Mouse (Mus musculus): ENCODE data around the gene Cacna1d. TPM values are rescaled to one million over a fixed set of nuclear protein-coding genes. Genes with fewer than 3 reads are reported as not detected.

The Cacna1d gene
- polyA plus RNA-seq, 1 experiment from 2014 or later: 1.4 TPM

GRCm38 (mm10) chr14:30367074-30367473 lies 124.2 kb downstream of the Cacna1d start:
- H3K4me2 ChIP-seq (ENCODE audit: low read depth): no peak overlapping the region
- H3K4me3 ChIP-seq (ENCODE audit: low read depth, low read length): no peak overlapping the region
- no peaks in the 10 kb centered on the region for H3K36me3 ChIP-seq (ENCODE audit: control insufficient read depth, insufficient read depth, low read length)
- H3K27ac ChIP-seq (ENCODE audit: low read depth, low read length): no peak overlapping the region
- no peaks in the 10 kb centered on the region for H3K4me1 ChIP-seq (ENCODE audit: control insufficient read depth, insufficient read depth, low read length)
- ATAC-seq (ENCODE audit: insufficient read depth, low FRiP score, low TSS enrichment) (no peak), DNase-seq (ENCODE audit: low spot score) (no peak)
- H3K27me3 ChIP-seq (ENCODE audit: control insufficient read depth, insufficient read depth, low read length): no peaks in the 10 kb centered on the region
- WGBS: 85% methylated on average over 4 of the region's 4 CpGs
- H3K9me3 ChIP-seq (ENCODE audit: control insufficient read depth, low read length): no peaks in the 10 kb centered on the region
- H3K9ac ChIP-seq (ENCODE audit: low read length): no peak overlapping the region

DNA sequence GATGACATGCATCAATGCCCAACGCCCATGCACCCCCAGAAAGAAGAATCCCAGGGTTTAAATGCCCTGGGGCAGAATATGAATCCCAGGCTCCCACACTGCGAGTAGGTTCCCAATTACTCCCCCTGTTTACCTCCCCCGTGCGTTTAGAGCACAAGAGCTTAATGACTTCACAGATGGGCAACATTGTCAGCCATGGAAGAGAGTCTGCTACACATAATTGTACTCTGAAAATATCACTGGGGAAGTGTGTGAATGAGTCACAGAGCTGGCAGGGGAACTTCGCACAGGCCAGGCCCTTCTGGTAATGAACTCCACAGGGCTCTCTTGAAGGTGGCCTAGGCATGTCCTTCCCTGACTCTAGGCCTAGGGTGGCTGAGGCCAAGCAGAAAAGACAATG lies 125.4 kb downstream of the Cacna1d start:
- Histone ChIP-seq H3K9ac (ENCODE audit: low read length) (no peak overlapping the region), H3K4me1 (ENCODE audit: control insufficient read depth, insufficient read depth, low read length) (no peaks in the 10 kb centered on the region), H3K27ac (ENCODE audit: low read depth, low read length) (no peak overlapping the region), H3K9me3 (ENCODE audit: control insufficient read depth, low read length) (no peaks in the 10 kb centered on the region), H3K36me3 (ENCODE audit: control insufficient read depth, insufficient read depth, low read length) (no peaks in the 10 kb centered on the region), H3K4me2 (ENCODE audit: low read depth) (no peak overlapping the region), H3K4me3 (ENCODE audit: low read depth, low read length) (no peak overlapping the region), H3K27me3 (ENCODE audit: control insufficient read depth, insufficient read depth, low read length) (no peaks in the 10 kb centered on the region)
- no peak for ATAC-seq (ENCODE audit: insufficient read depth, low FRiP score, low TSS enrichment)
- DNase-seq (ENCODE audit: low spot score): no peak
- 76% methylated on average over 5 of the region's 5 CpGs for WGBS

GRCm38 (mm10) chr14:30363487-30364167 lies 127.6 kb downstream of the Cacna1d start:
- no peaks in the 10 kb centered on the region for H3K4me1 ChIP-seq (ENCODE audit: control insufficient read depth, insufficient read depth, low read length)
- no peak overlapping the region for H3K4me3 ChIP-seq (ENCODE audit: low read depth, low read length)
- no peaks in the 10 kb centered on the region for H3K27me3 ChIP-seq (ENCODE audit: control insufficient read depth, insufficient read depth, low read length)
- DNase-seq (ENCODE audit: low spot score) (no peak), ATAC-seq (ENCODE audit: insufficient read depth, low FRiP score, low TSS enrichment) (no peak)
- no peak overlapping the region for H3K9ac ChIP-seq (ENCODE audit: low read length)
- no peak overlapping the region for H3K4me2 ChIP-seq (ENCODE audit: low read depth)
- H3K36me3 ChIP-seq (ENCODE audit: control insufficient read depth, insufficient read depth, low read length): no peaks in the 10 kb centered on the region
- no peak overlapping the region for H3K27ac ChIP-seq (ENCODE audit: low read depth, low read length)
- no peaks in the 10 kb centered on the region for H3K9me3 ChIP-seq (ENCODE audit: control insufficient read depth, low read length)
- WGBS: 62% methylated on average over 3 of the region's 3 CpGs

GRCm38 (mm10) chr14:30362370-30362769 lies 128.9 kb downstream of the Cacna1d start:
- no peak for ATAC-seq (ENCODE audit: insufficient read depth, low FRiP score, low TSS enrichment)
- WGBS: 88% methylated on average over 4 of the region's 4 CpGs
- no peak overlapping the region for H3K27ac ChIP-seq (ENCODE audit: low read depth, low read length)

DNA sequence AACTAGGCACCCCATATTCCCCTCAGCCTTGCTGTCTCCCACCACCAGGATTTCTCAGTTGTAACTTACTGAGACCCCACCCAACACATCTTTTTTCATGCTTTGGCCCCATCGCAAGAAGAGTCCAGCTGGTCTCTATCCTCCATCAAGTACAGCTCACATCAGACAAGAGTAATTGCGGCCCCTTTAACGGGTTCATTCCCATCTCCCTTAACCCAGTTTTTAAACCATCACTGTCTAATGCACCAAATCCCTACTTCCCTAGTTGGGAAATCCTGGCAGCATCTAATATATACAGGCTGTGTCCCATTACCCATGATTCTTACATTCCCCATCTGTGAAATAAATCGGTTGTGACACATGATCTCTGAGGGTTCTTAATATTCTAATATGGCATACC lies 130.8 kb downstream of the Cacna1d start:
- Histone ChIP-seq H3K4me3 (ENCODE audit: low read depth, low read length) (no peak overlapping the region), H3K4me2 (ENCODE audit: low read depth) (no peak overlapping the region), H3K36me3 (ENCODE audit: control insufficient read depth, insufficient read depth, low read length) (no peaks in the 10 kb centered on the region), H3K27ac (ENCODE audit: low read depth, low read length) (no peak overlapping the region), H3K4me1 (ENCODE audit: control insufficient read depth, insufficient read depth, low read length) (no peaks in the 10 kb centered on the region), H3K9ac (ENCODE audit: low read length) (no peak overlapping the region), H3K9me3 (ENCODE audit: control insufficient read depth, low read length) (no peaks in the 10 kb centered on the region), H3K27me3 (ENCODE audit: control insufficient read depth, insufficient read depth, low read length) (no peaks in the 10 kb centered on the region; the same call in 1 of the 2 replicates)
- WGBS: 91% methylated on average over 4 of the region's 4 CpGs
- ATAC-seq (ENCODE audit: insufficient read depth, low FRiP score, low TSS enrichment) (no peak), DNase-seq (ENCODE audit: low spot score) (no peak)

More at GRCm38 (mm10) chr14:30362370-30362769, 128.9 kb downstream of the Cacna1d start:
- Histone ChIP-seq H3K27me3 (ENCODE audit: control insufficient read depth, insufficient read depth, low read length) (no peaks in the 10 kb centered on the region), H3K9ac (ENCODE audit: low read length) (no peak overlapping the region), H3K4me1 (ENCODE audit: control insufficient read depth, insufficient read depth, low read length) (no peaks in the 10 kb centered on the region), H3K36me3 (ENCODE audit: control insufficient read depth, insufficient read depth, low read length) (no peaks in the 10 kb centered on the region), H3K9me3 (ENCODE audit: control insufficient read depth, low read length) (no peaks in the 10 kb centered on the region), H3K4me2 (ENCODE audit: low read depth) (no peak overlapping the region), H3K4me3 (ENCODE audit: low read depth, low read length) (no peak overlapping the region)
- no peak for DNase-seq (ENCODE audit: low spot score)

DNA sequence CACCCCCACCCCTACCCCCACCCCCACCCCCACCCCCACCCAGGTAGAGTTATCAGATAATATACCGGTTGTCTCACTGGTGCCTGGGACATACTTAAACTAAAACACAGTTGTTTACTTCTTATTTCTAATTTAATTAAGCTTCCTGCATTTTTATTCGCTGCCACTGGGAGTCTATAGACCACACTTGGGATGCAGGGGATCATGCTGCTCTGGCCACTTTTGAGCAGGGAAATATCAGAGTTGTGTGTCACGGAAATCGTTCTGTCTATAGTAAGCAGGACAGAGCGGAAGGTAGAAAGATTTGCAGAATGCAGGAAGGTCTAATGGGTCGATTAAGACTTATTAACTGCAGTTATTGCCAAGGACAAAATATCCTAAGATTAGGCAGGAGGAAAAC lies 131.3 kb downstream of the Cacna1d start:
- WGBS: 77% methylated on average over 6 of the region's 6 CpGs
- Histone ChIP-seq H3K36me3 (ENCODE audit: control insufficient read depth, insufficient read depth, low read length) (no peaks in the 10 kb centered on the region), H3K4me1 (ENCODE audit: control insufficient read depth, insufficient read depth, low read length) (no peaks in the 10 kb centered on the region), H3K27me3 (ENCODE audit: control insufficient read depth, insufficient read depth, low read length) (no peaks in the 10 kb centered on the region; the same call in 1 of the 2 replicates), H3K4me2 (ENCODE audit: low read depth) (no peak overlapping the region), H3K9me3 (ENCODE audit: control insufficient read depth, low read length) (no peaks in the 10 kb centered on the region), H3K9ac (ENCODE audit: low read length) (no peak overlapping the region), H3K27ac (ENCODE audit: low read depth, low read length) (no peak overlapping the region), H3K4me3 (ENCODE audit: low read depth, low read length) (no peak overlapping the region)
- DNase-seq (ENCODE audit: low spot score) (no peak), ATAC-seq (ENCODE audit: insufficient read depth, low FRiP score, low TSS enrichment) (no peak)

GRCm38 (mm10) chr14:30358028-30358427 lies 133.2 kb downstream of the Cacna1d start:
- no peak for DNase-seq (ENCODE audit: low spot score)
- ATAC-seq (ENCODE audit: insufficient read depth, low FRiP score, low TSS enrichment): no peak
- 0 out of 2 replicates have a peak, but pooled peaks cover 3% of the 10 kb centered on the region for H3K4me1 ChIP-seq (ENCODE audit: control insufficient read depth, insufficient read depth, low read length)
- no peaks in the 10 kb centered on the region for H3K36me3 ChIP-seq (ENCODE audit: control insufficient read depth, insufficient read depth, low read length)
- H3K9ac ChIP-seq (ENCODE audit: low read length): no peak overlapping the region
- WGBS: 83% methylated on average over 1 of the region's 1 CpGs
- H3K4me2 ChIP-seq (ENCODE audit: low read depth): no peak overlapping the region
- H3K27ac ChIP-seq (ENCODE audit: low read depth, low read length): no peak overlapping the region
- H3K27me3 ChIP-seq (ENCODE audit: control insufficient read depth, insufficient read depth, low read length): peaks cover 11% of the 10 kb centered on the region
- no peak overlapping the region for H3K4me3 ChIP-seq (ENCODE audit: low read depth, low read length)
- no peaks in the 10 kb centered on the region for H3K9me3 ChIP-seq (ENCODE audit: control insufficient read depth, low read length)

DNA sequence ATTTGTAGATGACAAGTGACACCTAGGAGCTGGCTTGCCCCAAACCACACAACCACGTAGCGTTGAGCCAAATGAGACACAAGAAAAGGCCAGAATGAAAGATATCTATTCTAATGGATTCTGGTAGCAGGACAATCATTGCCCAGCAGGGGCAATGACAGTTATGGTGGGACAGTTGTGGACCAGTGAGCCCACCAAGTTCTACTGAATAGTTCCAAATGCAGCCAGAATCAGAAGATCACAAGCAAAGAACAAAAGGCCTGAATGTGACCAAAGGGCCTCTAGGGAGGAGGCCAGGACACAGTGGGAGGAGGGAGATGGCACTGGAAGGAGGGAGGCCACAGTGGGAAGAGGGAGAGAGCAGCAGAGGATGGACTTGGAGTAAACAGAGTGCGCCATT lies 134.8 kb downstream of the Cacna1d start:
- Histone ChIP-seq H3K4me3 (ENCODE audit: low read depth, low read length) (no peak overlapping the region), H3K9ac (ENCODE audit: low read length) (no peak overlapping the region), H3K27ac (ENCODE audit: low read depth, low read length) (no peak overlapping the region), H3K36me3 (ENCODE audit: control insufficient read depth, insufficient read depth, low read length) (no peaks in the 10 kb centered on the region), H3K9me3 (ENCODE audit: control insufficient read depth, low read length) (no peaks in the 10 kb centered on the region), H3K27me3 (ENCODE audit: control insufficient read depth, insufficient read depth, low read length) (peaks cover 25% of the 10 kb centered on the region), H3K4me2 (ENCODE audit: low read depth) (no peak overlapping the region), H3K4me1 (ENCODE audit: control insufficient read depth, insufficient read depth, low read length) (0 out of 2 replicates have a peak, but pooled peaks cover 3% of the 10 kb centered on the region)
- no peak for ATAC-seq (ENCODE audit: insufficient read depth, low FRiP score, low TSS enrichment)
- no peak for DNase-seq (ENCODE audit: low spot score)
- WGBS: 84% methylated on average over 3 of the region's 3 CpGs

DNA sequence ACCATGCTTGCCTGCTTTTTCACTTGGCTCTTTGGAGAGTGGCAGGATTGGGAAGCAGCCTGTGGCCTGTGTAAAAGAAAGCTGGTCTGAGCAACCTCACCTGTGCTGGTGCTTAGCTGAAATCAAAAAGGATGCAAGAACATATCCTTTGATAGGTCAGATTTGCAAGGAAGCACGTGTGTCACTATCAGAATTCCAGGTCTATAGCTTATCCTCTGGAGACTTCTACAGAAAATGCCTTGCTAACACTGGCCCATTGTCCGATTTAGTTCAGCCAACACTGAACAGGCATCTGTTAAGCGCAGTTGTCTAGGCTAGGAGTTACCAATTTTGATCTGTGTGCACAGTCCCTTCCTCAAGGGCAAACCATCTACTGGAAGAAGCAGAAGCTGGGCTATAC lies 136.5 kb downstream of the Cacna1d start:
- no peak for ATAC-seq (ENCODE audit: insufficient read depth, low FRiP score, low TSS enrichment)
- 0 out of 2 replicates have a peak, but pooled peaks cover 3% of the 10 kb centered on the region for H3K4me1 ChIP-seq (ENCODE audit: control insufficient read depth, insufficient read depth, low read length)
- H3K36me3 ChIP-seq (ENCODE audit: control insufficient read depth, insufficient read depth, low read length): no peaks in the 10 kb centered on the region
- H3K4me2 ChIP-seq (ENCODE audit: low read depth): no peak overlapping the region
- no peaks in the 10 kb centered on the region for H3K9me3 ChIP-seq (ENCODE audit: control insufficient read depth, low read length)
- H3K9ac ChIP-seq (ENCODE audit: low read length): no peak overlapping the region
- no peak overlapping the region for H3K4me3 ChIP-seq (ENCODE audit: low read depth, low read length)
- peaks cover 25% of the 10 kb centered on the region for H3K27me3 ChIP-seq (ENCODE audit: control insufficient read depth, insufficient read depth, low read length)
- H3K27ac ChIP-seq (ENCODE audit: low read depth, low read length): no peak overlapping the region
- no peak for DNase-seq (ENCODE audit: low spot score)
- 54% methylated on average over 3 of the region's 3 CpGs for WGBS

All from neural tube, embryonic 11.5 days (tissue).